Mouse (Mus musculus) bone marrow, adult 2 months (tissue): ENCODE data around the gene Foxj1.
A peak's percentile ranks its signal among the peaks of the same experiment; 100 is the strongest.

Experiments used
- CTCF ChIP-seq: fragments of 200-500 bp; IDR thresholded peaks from 2 replicates; pipeline ENCODE4 v1.5.1; 2011; ENCODE audit warnings: low read length, control low read depth; ENCODE audit not compliant: control insufficient read depth, insufficient read depth
- POLR2A ChIP-seq: fragments of 200-500 bp; IDR thresholded peaks from 2 replicates; pipeline ENCODE4 v1.6.1; 2011; ENCODE audit warnings: low read depth, mild to moderate bottlenecking, control low read depth, low read length, borderline replicate concordance; ENCODE audit not compliant: control insufficient read depth

DNA sequence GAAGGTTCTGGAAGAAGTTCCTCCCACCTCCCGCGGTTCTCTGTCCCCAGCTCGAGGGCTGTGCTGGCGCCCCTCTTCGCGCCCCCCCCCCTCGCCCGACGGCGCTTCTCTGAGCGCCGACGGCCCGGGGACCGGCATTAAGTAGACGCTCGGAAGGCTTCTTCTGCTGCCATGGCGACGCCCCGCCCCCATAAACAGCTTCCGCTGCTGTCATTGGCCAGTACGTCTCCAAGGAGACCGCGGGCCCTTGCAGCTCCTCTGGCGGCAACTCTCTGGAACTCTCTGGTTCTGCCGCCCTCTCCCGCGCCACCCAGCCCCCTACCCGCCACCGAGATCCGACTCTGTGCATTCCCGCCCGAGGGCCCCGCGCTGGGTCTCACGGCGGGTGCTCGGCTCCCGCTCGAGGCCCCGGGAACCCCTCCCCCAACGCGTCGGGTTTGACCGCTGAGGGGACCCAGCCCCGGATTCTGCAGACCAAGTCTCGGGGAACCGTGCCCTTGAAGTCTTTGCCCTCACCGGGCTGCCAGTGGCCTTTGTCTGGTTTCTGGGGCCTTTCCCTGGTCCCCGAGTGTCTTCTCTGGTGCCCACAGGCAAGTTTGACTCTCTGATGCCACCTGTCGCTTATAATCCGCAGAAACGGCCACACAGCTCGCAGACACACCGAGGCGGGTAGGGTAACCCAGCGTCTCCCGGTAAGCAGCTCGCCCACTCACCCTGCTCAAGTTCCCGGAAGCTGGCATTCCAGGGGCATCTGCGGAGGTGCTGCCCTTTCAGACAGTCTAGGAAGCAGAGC, at the start of gene Foxj1:
- TF ChIP-seq POLR2A (no peak), CTCF (peak; percentile 57)
